Mouse (Mus musculus): Measurements from ENCODE around the gene Atxn1. TPM values are rescaled to one million over a fixed set of nuclear protein-coding genes. Genes with fewer than 3 reads are reported as not detected.

The Atxn1 gene
- polyA plus RNA-seq, 1 experiment = 2.5 TPM

DNA sequence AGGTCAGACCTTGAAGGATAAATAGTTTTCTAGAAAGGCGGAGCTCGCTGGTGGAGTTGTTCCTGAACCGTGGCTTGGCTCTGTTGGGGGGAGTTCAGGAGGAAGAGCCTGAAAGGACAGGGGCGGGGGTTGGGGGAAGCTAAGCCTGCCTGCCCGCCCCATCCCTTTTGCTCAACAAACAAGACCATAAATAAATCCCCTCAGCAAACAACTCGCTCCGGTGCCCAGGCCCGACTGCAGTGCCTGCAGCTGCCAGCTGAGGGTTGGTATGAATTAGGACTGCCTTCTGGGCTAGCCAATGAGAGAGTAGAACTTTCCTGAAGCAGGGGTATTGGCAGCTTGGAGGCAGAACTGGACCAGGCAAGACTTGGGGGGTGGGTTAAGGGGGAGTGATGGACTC lies 456.3 kb downstream of the Atxn1 start:
- H3K4me3 ChIP-seq = peak overlapping the region; percentile 33
- TF ChIP-seq USF1 (IDR thresholded peaks at IDR 0.05; ENCODE audit: low read depth) = no peak
- no peak for TF ChIP-seq POLR2AphosphoS2 (IDR thresholded peaks at IDR 0.05; ENCODE audit: insufficient read length, low read depth)
- TF ChIP-seq MYOD1 (IDR thresholded peaks at IDR 0.05; ENCODE audit: control insufficient read depth in 1 of 3, insufficient read length in 2 of 3, low read depth in 2 of 3) = peak in 1 of 3 experiments; percentile 56
- peak in 1 of 3 experiments; percentile 58 for TF ChIP-seq MYOG (IDR thresholded peaks at IDR 0.05; ENCODE audit: control insufficient read depth in 1 of 3, insufficient read depth in 1 of 3, insufficient read length in 2 of 3, low read depth in 2 of 3)
- no peak for TF ChIP-seq TCF12 (IDR thresholded peaks at IDR 0.05; ENCODE audit: insufficient read depth, poor library complexity, severe bottlenecking)
- TF ChIP-seq E2F4 (IDR thresholded peaks at IDR 0.05; ENCODE audit: insufficient read depth) = no peak
- peak; percentile 32 for TF ChIP-seq POLR2A (IDR thresholded peaks at IDR 0.05; ENCODE audit: insufficient read length, low read depth)
- H3K79me2 ChIP-seq (ENCODE audit: control insufficient read depth, insufficient read depth) = no peaks in the 10 kb centered on the region
- peak overlapping the region; percentile 88 for H3K4me2 ChIP-seq (ENCODE audit: low read depth)
- no peaks in the 10 kb centered on the region for H3K36me3 ChIP-seq (ENCODE audit: control insufficient read depth, insufficient read depth)
- H3K27me3 ChIP-seq (ENCODE audit: control insufficient read depth, insufficient read depth, insufficient read length) = no peaks in the 10 kb centered on the region
- no peak overlapping the region for H3ac ChIP-seq (ENCODE audit: control insufficient read depth, insufficient read length)

GRCm38 (mm10) chr13:45507274-45508229 lies 457.3 kb downstream of the Atxn1 start, which contains the start of gene Gmpr:
Gene Gmpr, plus strand, starts transcription at chr13:45507444.
- Histone ChIP-seq H3K36me3 (ENCODE audit: control insufficient read depth, insufficient read depth) (no peaks in the 10 kb centered on the region), H3K79me2 (ENCODE audit: control insufficient read depth, insufficient read depth) (no peaks in the 10 kb centered on the region), H3K27me3 (ENCODE audit: control insufficient read depth, insufficient read depth, insufficient read length) (no peaks in the 10 kb centered on the region), H3K4me3 (peak within 1 kb of the TSS; percentile 33), H3ac (ENCODE audit: control insufficient read depth, insufficient read length) (peak within 1 kb of the TSS; percentile 14), H3K4me2 (ENCODE audit: low read depth) (peak within 1 kb of the TSS; percentile 88)
- TF ChIP-seq MYOG (IDR thresholded peaks at IDR 0.05; ENCODE audit: control insufficient read depth in 1 of 3, insufficient read depth in 1 of 3, insufficient read length in 2 of 3, low read depth in 2 of 3) (no peak), POLR2A (IDR thresholded peaks at IDR 0.05; ENCODE audit: insufficient read length, low read depth) (peak; percentile 34)

- H3K27me3 ChIP-seq (ENCODE audit: control insufficient read depth, insufficient read depth, insufficient read length) = no peaks in the 10 kb centered on the region
- no peaks in the 10 kb centered on the region for H3K36me3 ChIP-seq (ENCODE audit: control insufficient read depth, insufficient read depth)
- no peaks in the 10 kb centered on the region for H3K79me2 ChIP-seq (ENCODE audit: control insufficient read depth, insufficient read depth)
- H3K4me2 ChIP-seq (ENCODE audit: low read depth) = no peak overlapping the region
- H3K4me3 ChIP-seq = no peak overlapping the region
- H3ac ChIP-seq (ENCODE audit: control insufficient read depth, insufficient read length) = no peak overlapping the region
- no peak for TF ChIP-seq SRF (IDR thresholded peaks at IDR 0.05; ENCODE audit: control insufficient read depth, insufficient read length, low read depth)
- TF ChIP-seq E2F4 (IDR thresholded peaks at IDR 0.05; ENCODE audit: insufficient read depth) = no peak
- no peak for TF ChIP-seq USF1 (IDR thresholded peaks at IDR 0.05; ENCODE audit: low read depth)
- no peak for TF ChIP-seq CEBPB (IDR thresholded peaks at IDR 0.05; ENCODE audit: insufficient read depth, poor library complexity, severe bottlenecking)
- no peak for TF ChIP-seq TCF3 (IDR thresholded peaks at IDR 0.05; ENCODE audit: insufficient read length, low read depth)
- no peak for TF ChIP-seq MYOG (IDR thresholded peaks at IDR 0.05; ENCODE audit: control insufficient read depth in 1 of 3, insufficient read depth in 1 of 3, insufficient read length in 2 of 3, low read depth in 2 of 3)
- no peak for TF ChIP-seq POLR2A (IDR thresholded peaks at IDR 0.05; ENCODE audit: insufficient read length, low read depth)
- TF ChIP-seq POLR2AphosphoS2 (IDR thresholded peaks at IDR 0.05; ENCODE audit: insufficient read length, low read depth) = no peak
- no peak for TF ChIP-seq TCF12 (IDR thresholded peaks at IDR 0.05; ENCODE audit: insufficient read depth, poor library complexity, severe bottlenecking)
- TF ChIP-seq MAX (IDR thresholded peaks at IDR 0.05; ENCODE audit: low read depth) = no peak
- no peak for TF ChIP-seq MYOD1 (IDR thresholded peaks at IDR 0.05; ENCODE audit: control insufficient read depth in 1 of 3, insufficient read length in 2 of 3, low read depth in 2 of 3)
- TF ChIP-seq REST (IDR thresholded peaks at IDR 0.05; ENCODE audit: insufficient read depth, insufficient read length) = no peak
These were observed 459.3 kb downstream of the Atxn1 start for GRCm38 (mm10) chr13:45505546-45505945.

GRCm38 (mm10) chr13:45502791-45503190 lies 462.0 kb downstream of the Atxn1 start:
- TF ChIP-seq MAX (IDR thresholded peaks at IDR 0.05; ENCODE audit: low read depth) (no peak), POLR2AphosphoS2 (IDR thresholded peaks at IDR 0.05; ENCODE audit: insufficient read length, low read depth) (no peak), SRF (IDR thresholded peaks at IDR 0.05; ENCODE audit: control insufficient read depth, insufficient read length, low read depth) (no peak)
- Histone ChIP-seq H3K36me3 (ENCODE audit: control insufficient read depth, insufficient read depth) (no peaks in the 10 kb centered on the region), H3K4me3 (no peak overlapping the region), H3ac (ENCODE audit: control insufficient read depth, insufficient read length) (no peak overlapping the region), H3K79me2 (ENCODE audit: control insufficient read depth, insufficient read depth) (no peaks in the 10 kb centered on the region), H3K27me3 (ENCODE audit: control insufficient read depth, insufficient read depth, insufficient read length) (no peaks in the 10 kb centered on the region), H3K4me2 (ENCODE audit: low read depth) (no peak overlapping the region)

DNA sequence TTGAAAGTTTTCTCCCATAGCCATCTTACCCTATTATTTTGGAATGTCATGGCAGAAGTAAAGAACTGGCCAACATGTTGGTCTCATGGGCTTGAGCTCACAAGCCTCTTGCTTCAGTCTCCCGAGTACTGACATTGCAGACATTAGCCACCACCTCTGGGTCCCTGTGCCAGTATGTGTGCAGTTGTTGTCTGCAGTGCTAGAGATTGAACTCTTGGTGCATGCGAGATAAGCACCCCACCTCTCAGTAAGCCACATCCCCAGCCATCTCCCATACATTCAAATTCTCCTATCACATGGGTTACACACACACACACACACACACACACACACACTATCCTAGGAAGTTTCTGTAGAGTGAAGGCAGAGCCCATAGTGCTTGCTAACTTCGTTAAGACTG lies 464.9 kb downstream of the Atxn1 start:
- Histone ChIP-seq H3ac (ENCODE audit: control insufficient read depth, insufficient read length) (no peak overlapping the region), H3K27me3 (ENCODE audit: control insufficient read depth, insufficient read depth, insufficient read length) (no peaks in the 10 kb centered on the region), H3K36me3 (ENCODE audit: control insufficient read depth, insufficient read depth) (no peaks in the 10 kb centered on the region), H3K4me2 (ENCODE audit: low read depth) (no peak overlapping the region), H3K79me2 (ENCODE audit: control insufficient read depth, insufficient read depth) (no peaks in the 10 kb centered on the region), H3K4me3 (no peak overlapping the region)
- no peak for TF ChIP-seq POLR2AphosphoS2 (IDR thresholded peaks at IDR 0.05; ENCODE audit: insufficient read length, low read depth)
- no peak for TF ChIP-seq CEBPB (IDR thresholded peaks at IDR 0.05; ENCODE audit: insufficient read depth, poor library complexity, severe bottlenecking)
- no peak for TF ChIP-seq REST (IDR thresholded peaks at IDR 0.05; ENCODE audit: insufficient read depth, insufficient read length)
- no peak for TF ChIP-seq SRF (IDR thresholded peaks at IDR 0.05; ENCODE audit: control insufficient read depth, insufficient read length, low read depth)
- TF ChIP-seq USF1 (IDR thresholded peaks at IDR 0.05; ENCODE audit: low read depth) = no peak
- no peak for TF ChIP-seq MYOD1 (IDR thresholded peaks at IDR 0.05; ENCODE audit: control insufficient read depth in 1 of 3, insufficient read length in 2 of 3, low read depth in 2 of 3)
- TF ChIP-seq MYOG (IDR thresholded peaks at IDR 0.05; ENCODE audit: control insufficient read depth in 1 of 3, insufficient read depth in 1 of 3, insufficient read length in 2 of 3, low read depth in 2 of 3) = no peak
- no peak for TF ChIP-seq E2F4 (IDR thresholded peaks at IDR 0.05; ENCODE audit: insufficient read depth)
- no peak for TF ChIP-seq TCF12 (IDR thresholded peaks at IDR 0.05; ENCODE audit: insufficient read depth, poor library complexity, severe bottlenecking)
- TF ChIP-seq TCF3 (IDR thresholded peaks at IDR 0.05; ENCODE audit: insufficient read length, low read depth) = no peak
- TF ChIP-seq MAX (IDR thresholded peaks at IDR 0.05; ENCODE audit: low read depth) = no peak
- no peak for TF ChIP-seq POLR2A (IDR thresholded peaks at IDR 0.05; ENCODE audit: insufficient read length, low read depth)

Measured in myocyte (in vitro differentiated cells).